Comparison of ENCODE assay signal across 8 mouse cellular contexts in genomic region chr7:142577806-142578423, GRCm38 (mm10). TPM values are rescaled to one million over a fixed set of nuclear protein-coding genes. Genes with fewer than 3 reads are reported as not detected.
DNase-seq lines count a peak whose midpoint lies in the region; ATAC-seq and TF ChIP-seq lines count a peak whose summit lies in the region.

No protein-coding gene starts in this region.

- no peaks in the 10 kb centered on the region for H3K36me3 ChIP-seq in forebrain, embryonic 16.5 days (ENCODE audit: control insufficient read depth, insufficient read depth)
- H3K36me3 ChIP-seq in limb, embryonic 12.5 days: peaks cover 7% of the 10 kb centered on the region; the same call in 1 of the 2 replicates
- H3K36me3 ChIP-seq in neural tube, embryonic 14.5 days (ENCODE audit: control insufficient read depth, insufficient read depth, low read length): no peaks in the 10 kb centered on the region

- peaks cover 7% of the 10 kb centered on the region for H3K4me1 ChIP-seq in forebrain, embryonic 16.5 days (replicated peaks; ENCODE audit: control insufficient read depth, insufficient read depth, low read length)
- peaks cover 33% of the 10 kb centered on the region for H3K4me1 ChIP-seq in limb, embryonic 12.5 days (replicated peaks)
- H3K4me1 ChIP-seq in neural tube, embryonic 14.5 days (ENCODE audit: control insufficient read depth, insufficient read depth, low read length): no peaks in the 10 kb centered on the region

- intact Hi-C loops in left cerebral cortex, adult 2 months (cut with DNase I): no loop called here

- H3K27ac ChIP-seq in forebrain, embryonic 16.5 days (ENCODE audit: low read length): no peak overlapping the region
- peak overlapping the region; percentile 96 for H3K27ac ChIP-seq in limb, embryonic 12.5 days
- no peak overlapping the region for H3K27ac ChIP-seq in neural tube, embryonic 14.5 days (ENCODE audit: low read depth, low read length)
- no peak overlapping the region for H3K27ac ChIP-seq in left cerebral cortex, adult 2 months

- 0 out of 2 replicates have a peak, but pooled peaks cover 5% of the 10 kb centered on the region for H3K9me3 ChIP-seq in forebrain, embryonic 16.5 days (ENCODE audit: control insufficient read depth, low read length)
- H3K9me3 ChIP-seq in limb, embryonic 12.5 days: peaks cover 26% of the 10 kb centered on the region
- no peaks in the 10 kb centered on the region for H3K9me3 ChIP-seq in neural tube, embryonic 14.5 days (ENCODE audit: control insufficient read depth, low read length)

- peak overlapping the region; percentile 32 for H3K4me2 ChIP-seq in forebrain, embryonic 16.5 days (ENCODE audit: low read length)
- H3K4me2 ChIP-seq in limb, embryonic 12.5 days: peak overlapping the region; percentile 62
- peak overlapping the region; percentile 31 for H3K4me2 ChIP-seq in neural tube, embryonic 14.5 days (ENCODE audit: low read depth, low read length)

- WGBS in forebrain, embryonic 16.5 days: 48% methylated on average over 26 of the region's 26 CpGs
- 44% methylated on average over 26 of the region's 26 CpGs for WGBS in limb, embryonic 12.5 days
- 52% methylated on average over 26 of the region's 26 CpGs for WGBS in neural tube, embryonic 14.5 days

- peak; percentile 40 for DNase-seq in cerebellum, adult 9-10 months
- DNase-seq in cerebellum, adult 18-20 months: no peak
- DNase-seq in ES-CJ7 (ENCODE audit: low read depth, low spot score): peak; percentile 6
- no peak for DNase-seq in left cerebral cortex, adult 2 months (ENCODE audit: extremely low spot score in 1 of 2, low spot score in 2 of 2)
- no peak for DNase-seq in frontal cortex, postnatal 14 days (ENCODE audit: low spot score in 2 of 2)

- peak; percentile 48; the same call in 1 of the 2 replicates for ATAC-seq in forebrain, embryonic 16.5 days
- peak; percentile 72 for ATAC-seq in limb, embryonic 12.5 days (ENCODE audit: insufficient number of reproducible peaks, insufficient read depth, low FRiP score, low TSS enrichment, low read depth)
- ATAC-seq in neural tube, embryonic 14.5 days (ENCODE audit: low read depth): peak; percentile 24; the same call in 1 of the 2 replicates

- TF ChIP-seq CTCF in left cerebral cortex, adult 2 months (IDR thresholded peaks at IDR 0.05): no peak

- H3K4me3 ChIP-seq in forebrain, embryonic 16.5 days (replicated peaks; ENCODE audit: low read length): no peak overlapping the region; the same call in 1 of the 2 replicates
- H3K4me3 ChIP-seq in limb, embryonic 12.5 days (replicated peaks): peak overlapping the region; percentile 55
- H3K4me3 ChIP-seq in neural tube, embryonic 14.5 days (ENCODE audit: low read depth, low read length): 0 out of 2 replicates have a peak overlapping the region, but pooled peaks have one; percentile 12
- no peak overlapping the region for H3K4me3 ChIP-seq in left cerebral cortex, adult 2 months

- H3K27me3 ChIP-seq in forebrain, embryonic 16.5 days (replicated peaks; ENCODE audit: control insufficient read depth, insufficient read depth, low read length): no peaks in the 10 kb centered on the region
- H3K27me3 ChIP-seq in limb, embryonic 12.5 days: no peaks in the 10 kb centered on the region
- no peaks in the 10 kb centered on the region for H3K27me3 ChIP-seq in neural tube, embryonic 14.5 days (ENCODE audit: control insufficient read depth, insufficient read depth, low read length)

- no peak overlapping the region for H3K9ac ChIP-seq in forebrain, embryonic 16.5 days (replicated peaks; ENCODE audit: low read depth, low read length)
- peak overlapping the region; percentile 89 for H3K9ac ChIP-seq in limb, embryonic 12.5 days (replicated peaks)
- no peak overlapping the region for H3K9ac ChIP-seq in neural tube, embryonic 14.5 days (replicated peaks; ENCODE audit: low read depth, low read length)

RNA-seq across cellular contexts. Expression of gene Mrpl23, which starts 45.4 kb away (rescaled TPM):
- 16.0 and 23.0 TPM in 2 replicates for polyA plus RNA-seq in forebrain, embryonic 16.5 days (2015; fragmentation: Nextera tagmentation; extraction: Ambion mirVana)
- polyA plus RNA-seq in limb, embryonic 12.5 days (2016; fragmentation: Nextera tagmentation; extraction: Ambion mirVana): 29.4 and 33.3 TPM in 2 replicates
- polyA plus RNA-seq in neural tube, embryonic 14.5 days (2014; fragmentation: Nextera tagmentation; extraction: Ambion mirVana): 16.0 and 21.4 TPM in 2 replicates
- total RNA-seq in left cerebral cortex, adult 2 months (2021): 1 to 10 TPM; 4.7 to 6.7 TPM

Comparison
In these comparisons a context has a peak if more than half of its experiments do, and no peak if none do; other contexts are left out.
1. DNase-seq: peak in cerebellum, adult 9-10 months (single experiment) and ES-CJ7 (single experiment); none in cerebellum, adult 18-20 months (0 of 2), left cerebral cortex, adult 2 months (0 of 2) and frontal cortex, postnatal 14 days (0 of 2).
2. H3K4me3 ChIP-seq: peak in limb, embryonic 12.5 days (single experiment) and neural tube, embryonic 14.5 days (single experiment); none in forebrain, embryonic 16.5 days (single experiment) and left cerebral cortex, adult 2 months (single experiment).
3. Peak in every context shown above with its lines, with median percentiles within 50 percentile points of each other: ATAC-seq and H3K4me2 ChIP-seq.